ENCODE assay signal across 8 mouse cellular contexts in genomic region chrX:120290011-120290899, GRCm38 (mm10). TPM values are rescaled to one million over a fixed set of nuclear protein-coding genes. Genes with fewer than 3 reads are reported as not detected.
DNase-seq lines count a peak whose midpoint lies in the region; ATAC-seq lines count a peak whose summit lies in the region.

Pcdh11x (plus strand) TSS chrX:120290259.

- peak within 1 kb of the TSS; percentile 33 for H3K4me3 ChIP-seq in brown adipose tissue, adult 24 weeks (ENCODE audit: insufficient read depth, low read depth, low read length)
- peak within 1 kb of the TSS; percentile 41 for H3K4me3 ChIP-seq in forebrain, embryonic 14.5 days (ENCODE audit: low read depth, low read length)
- peak within 1 kb of the TSS; percentile 43 for H3K4me3 ChIP-seq in limb, embryonic 12.5 days (replicated peaks)
- H3K4me3 ChIP-seq in neural tube, embryonic 14.5 days (ENCODE audit: low read depth, low read length), result peak within 1 kb of the TSS; percentile 43

- no peaks in the 10 kb centered on the region for H3K36me3 ChIP-seq in forebrain, embryonic 14.5 days (ENCODE audit: control insufficient read depth, insufficient read depth, low read length)
- H3K36me3 ChIP-seq in limb, embryonic 12.5 days, result no peaks in the 10 kb centered on the region
- no peaks in the 10 kb centered on the region for H3K36me3 ChIP-seq in neural tube, embryonic 14.5 days (ENCODE audit: control insufficient read depth, insufficient read depth, low read length)

- WGBS in forebrain, embryonic 14.5 days, result 17% methylated on average over 34 of the region's 40 CpGs
- WGBS in limb, embryonic 12.5 days, result 12% methylated on average over 32 of the region's 40 CpGs
- 11% methylated on average over 30 of the region's 40 CpGs for WGBS in neural tube, embryonic 14.5 days

- peak within 1 kb of the TSS; percentile 48 for H3K9ac ChIP-seq in forebrain, embryonic 14.5 days (ENCODE audit: low read length)
- peak within 1 kb of the TSS; percentile 34 for H3K9ac ChIP-seq in limb, embryonic 12.5 days (replicated peaks)
- peak within 1 kb of the TSS; percentile 46 for H3K9ac ChIP-seq in neural tube, embryonic 14.5 days (replicated peaks; ENCODE audit: low read depth, low read length)

- no peaks in the 10 kb centered on the region for H3K9me3 ChIP-seq in forebrain, embryonic 14.5 days (replicated peaks; ENCODE audit: control insufficient read depth, low read length)
- H3K9me3 ChIP-seq in limb, embryonic 12.5 days, result no peaks in the 10 kb centered on the region
- no peaks in the 10 kb centered on the region for H3K9me3 ChIP-seq in neural tube, embryonic 14.5 days (ENCODE audit: control insufficient read depth, low read length)

- peak within 1 kb of the TSS; percentile 73 for H3K4me2 ChIP-seq in forebrain, embryonic 14.5 days (ENCODE audit: low read length)
- H3K4me2 ChIP-seq in limb, embryonic 12.5 days, result peak within 1 kb of the TSS; percentile 64
- peak within 1 kb of the TSS; percentile 69 for H3K4me2 ChIP-seq in neural tube, embryonic 14.5 days (ENCODE audit: low read depth, low read length)

- DNase-seq in adrenal gland, postnatal 10 days, result peak; percentile 10
- no peak for DNase-seq in adrenal gland, adult 8-10 months
- DNase-seq in forebrain, embryonic 14.5 days (ENCODE audit: low spot score), result peak; percentile 81
- peak; percentile 28 for DNase-seq in kidney, adult 11 months

- ATAC-seq in forebrain, embryonic 14.5 days, result peak; percentile 82
- peak; percentile 86 for ATAC-seq in limb, embryonic 12.5 days (ENCODE audit: insufficient number of reproducible peaks, insufficient read depth, low FRiP score, low TSS enrichment, low read depth)
- ATAC-seq in neural tube, embryonic 14.5 days (ENCODE audit: low read depth), result peak; percentile 86
- ATAC-seq in megakaryocyte-erythroid progenitor cell, adult 5-6 weeks (replicated peaks; ENCODE audit: low FRiP score, low TSS enrichment, poor library complexity, severe bottlenecking), result no peak

- H3K4me1 ChIP-seq in brown adipose tissue, adult 24 weeks (ENCODE audit: control insufficient read depth, insufficient read depth, insufficient read length, low read length), result no peaks in the 10 kb centered on the region
- H3K4me1 ChIP-seq in forebrain, embryonic 14.5 days (ENCODE audit: control insufficient read depth, insufficient read depth, low read length), result no peaks in the 10 kb centered on the region
- no peaks in the 10 kb centered on the region for H3K4me1 ChIP-seq in limb, embryonic 12.5 days (replicated peaks)
- no peaks in the 10 kb centered on the region for H3K4me1 ChIP-seq in neural tube, embryonic 14.5 days (ENCODE audit: control insufficient read depth, insufficient read depth, low read length)

- H3K27ac ChIP-seq in brown adipose tissue, adult 24 weeks (replicated peaks; ENCODE audit: low read depth, low read length), result no peak within 1 kb of the TSS
- no peak within 1 kb of the TSS for H3K27ac ChIP-seq in forebrain, embryonic 14.5 days (ENCODE audit: low read depth, low read length)
- no peak within 1 kb of the TSS for H3K27ac ChIP-seq in limb, embryonic 12.5 days
- H3K27ac ChIP-seq in neural tube, embryonic 14.5 days (ENCODE audit: low read depth, low read length), result no peak within 1 kb of the TSS

- no peaks in the 10 kb centered on the region for H3K27me3 ChIP-seq in forebrain, embryonic 14.5 days (replicated peaks; ENCODE audit: control insufficient read depth, insufficient read depth, low read length)
- H3K27me3 ChIP-seq in limb, embryonic 12.5 days, result peaks cover 13% of the 10 kb centered on the region
- H3K27me3 ChIP-seq in neural tube, embryonic 14.5 days (ENCODE audit: control insufficient read depth, insufficient read depth, low read length), result no peaks in the 10 kb centered on the region

RNA-seq across cellular contexts. Expression of gene Pcdh11x, which starts in this region (rescaled TPM):
- total RNA-seq in adrenal gland, postnatal 10 days (2021), result under 1 TPM; 0.21 to 0.33 TPM
- total RNA-seq in adrenal gland, adult 8-10 months (2022), result under 1 TPM; 0.12 to 0.30 (median 0.17) TPM
- 0.71 TPM in 1 of 2 replicates, not detected in the other for polyA plus RNA-seq in brown adipose tissue, adult 24 weeks (2012; ENCODE audit: insufficient read depth, insufficient read length, missing spikeins)
- polyA plus RNA-seq in forebrain, embryonic 14.5 days (2014; fragmentation: Nextera tagmentation; extraction: Ambion mirVana), result 13.9 and 20.4 TPM in 2 replicates
- polyA plus RNA-seq in limb, embryonic 12.5 days (2016; fragmentation: Nextera tagmentation; extraction: Ambion mirVana), result 3.6 and 4.6 TPM in 2 replicates
- 44.3 and 65.4 TPM in 2 replicates for polyA plus RNA-seq in neural tube, embryonic 14.5 days (2014; fragmentation: Nextera tagmentation; extraction: Ambion mirVana)
- not detected in 2 replicates for total RNA-seq in megakaryocyte-erythroid progenitor cell, adult 5-6 weeks (2014; fragmentation: Nextera tagmentation)
- not detected in 2 replicates for total RNA-seq in megakaryocyte-erythroid progenitor cell, adult 5-6 weeks (2017)

Comparison
In these comparisons a context has a peak if more than half of its experiments do, and no peak if none do; other contexts are left out.
1. Peak in DNase-seq in adrenal gland, postnatal 10 days; RNA of the gene not detected or under 1 TPM.